ENCODE assay signal across 10 mouse cellular contexts in genomic region chr15:78956351-78956750, GRCm38 (mm10). TPM values are rescaled to one million over a fixed set of nuclear protein-coding genes. Genes with fewer than 3 reads are reported as not detected.
DNase-seq lines count a peak whose midpoint lies in the region; ATAC-seq and TF ChIP-seq lines count a peak whose summit lies in the region.
"Had no signal": no experiment of that assay in that cellular context is flagged by ENCODE, and none has a peak within 500 bp of the region (broad histone marks: within the 10 kb centered on the region; RNA-seq: fewer than 3 reads in every experiment).

No protein-coding gene starts in this region.

- H3K4me2 ChIP-seq in hindbrain, embryonic 11.5 days (replicated peaks; ENCODE audit: low read depth, low read length), result no peak overlapping the region

- peak; percentile 57 for TF ChIP-seq CTCF in E14TG2a.4 (conservative IDR thresholded peaks at IDR 0.05; ENCODE audit: low read length)

- H3K4me1 ChIP-seq in hindbrain, embryonic 11.5 days (replicated peaks; ENCODE audit: control insufficient read depth, insufficient read depth, low read length), result no peaks in the 10 kb centered on the region
- H3K4me1 ChIP-seq in hindbrain, embryonic 10.5 days (replicated peaks), result peaks cover 21% of the 10 kb centered on the region
- peaks cover 35% of the 10 kb centered on the region for H3K4me1 ChIP-seq in E14TG2a.4 (replicated peaks; ENCODE audit: low read depth, low read length)

- H3K36me3 ChIP-seq in hindbrain, embryonic 11.5 days (ENCODE audit: control insufficient read depth, insufficient read depth, low read length), result 0 out of 2 replicates have a peak, but pooled peaks cover 5% of the 10 kb centered on the region
- peaks cover 84% of the 10 kb centered on the region for H3K36me3 ChIP-seq in hindbrain, embryonic 10.5 days
- H3K36me3 ChIP-seq in E14TG2a.4 (ENCODE audit: insufficient read depth, low read length), result peaks cover 12% of the 10 kb centered on the region

- no peak overlapping the region for H3K27ac ChIP-seq in hindbrain, embryonic 11.5 days (ENCODE audit: low read depth, low read length)
- H3K27ac ChIP-seq in hindbrain, embryonic 10.5 days, result no peak overlapping the region

- no peak overlapping the region for H3K4me3 ChIP-seq in hindbrain, embryonic 11.5 days (ENCODE audit: low read depth, low read length)
- H3K4me3 ChIP-seq in hindbrain, embryonic 10.5 days, result no peak overlapping the region
- H3K4me3 ChIP-seq in E14TG2a.4 (replicated peaks; ENCODE audit: low read length), result no peak overlapping the region
- H3K4me3 ChIP-seq: limb, embryonic 12.5 days had no signal

- no peaks in the 10 kb centered on the region for H3K9me3 ChIP-seq in hindbrain, embryonic 11.5 days (ENCODE audit: control insufficient read depth, low read length)
- H3K9me3 ChIP-seq in hindbrain, embryonic 10.5 days, result no peaks in the 10 kb centered on the region
- H3K9me3 ChIP-seq in E14TG2a.4 (ENCODE audit: low read length), result no peaks in the 10 kb centered on the region
- H3K9me3 ChIP-seq: limb, embryonic 12.5 days had no signal

- DNase-seq in hindbrain, embryonic 11.5 days (ENCODE audit: low spot score), result peak; percentile 21
- DNase-seq in hindbrain, embryonic 10.5 days (ENCODE audit: low spot score), result no peak
- DNase-seq in 3T3-L1 (ENCODE audit: low read depth, low spot score), result peak; percentile 39
- no peak for DNase-seq in urinary bladder, postnatal 25 days (ENCODE audit: low spot score)
- DNase-seq in spleen, adult 12 weeks (ENCODE audit: low spot score), result no peak
- DNase-seq in adrenal gland, postnatal 36 days, result no peak
- DNase-seq: adrenal gland, postnatal 14 days had no signal

- 88% methylated on average over 4 of the region's 4 CpGs for WGBS in hindbrain, embryonic 11.5 days
- WGBS in hindbrain, embryonic 10.5 days, result 85% methylated on average over 4 of the region's 4 CpGs

- no peak overlapping the region for H3K9ac ChIP-seq in hindbrain, embryonic 11.5 days (ENCODE audit: low read depth, low read length)

- ATAC-seq in hindbrain, embryonic 11.5 days (ENCODE audit: low FRiP score), result no peak
- peak; percentile 50; the same call in 1 of the 2 replicates for ATAC-seq in erythroblast, adult 5-6 weeks (replicated peaks; ENCODE audit: low FRiP score, poor library complexity, severe bottlenecking)

- H3K27me3 ChIP-seq in hindbrain, embryonic 11.5 days (ENCODE audit: control insufficient read depth, insufficient read depth, low read length), result no peaks in the 10 kb centered on the region
- H3K27me3 ChIP-seq in hindbrain, embryonic 10.5 days (ENCODE audit: insufficient read depth, poor library complexity, severe bottlenecking), result no peaks in the 10 kb centered on the region
- H3K27me3 ChIP-seq in E14TG2a.4 (ENCODE audit: insufficient read depth, low read length), result peaks cover 16% of the 10 kb centered on the region
- H3K27me3 ChIP-seq: limb, embryonic 12.5 days had no signal

RNA-seq across cellular contexts. Expression of gene Triobp, which starts 8.8 kb away (rescaled TPM):
- 38.1 and 45.4 TPM in 2 replicates for polyA plus RNA-seq in hindbrain, embryonic 11.5 days (2014; fragmentation: Nextera tagmentation; extraction: Ambion mirVana)
- polyA plus RNA-seq in hindbrain, embryonic 10.5 days (2016; fragmentation: Nextera tagmentation; extraction: Ambion mirVana), result 45.8 and 48.0 TPM in 2 replicates
- 42.6 and 43.6 TPM in 2 replicates for total RNA-seq in erythroblast, adult 5-6 weeks (2015; ENCODE audit: low replicate concordance)
- 16.3 and 20.9 TPM in 2 replicates for total RNA-seq in erythroblast, adult 5-6 weeks (2017; ENCODE audit: low replicate concordance)
- total RNA-seq in adrenal gland, postnatal 36 days (2021), result 100 to 1,000 TPM; 111 to 142 TPM

RNA-seq across cellular contexts. Expression of gene Nol12, which starts 21.6 kb away (rescaled TPM):
- 61.1 and 64.4 TPM in 2 replicates for polyA plus RNA-seq in hindbrain, embryonic 11.5 days (2014; fragmentation: Nextera tagmentation; extraction: Ambion mirVana)
- polyA plus RNA-seq in hindbrain, embryonic 10.5 days (2016; fragmentation: Nextera tagmentation; extraction: Ambion mirVana), result 64.1 and 68.0 TPM in 2 replicates
- total RNA-seq in erythroblast, adult 5-6 weeks (2015; ENCODE audit: low replicate concordance), result 1.5 and 6.1 TPM in 2 replicates
- total RNA-seq in erythroblast, adult 5-6 weeks (2017; ENCODE audit: low replicate concordance), result 7.6 and 10.7 TPM in 2 replicates
- 10 to 100 TPM; 41.5 to 47.4 TPM for total RNA-seq in adrenal gland, postnatal 36 days (2021)

RNA-seq across cellular contexts. Expression of gene Lgals1, which starts 29.8 kb away (rescaled TPM):
- polyA plus RNA-seq in hindbrain, embryonic 11.5 days (2014; fragmentation: Nextera tagmentation; extraction: Ambion mirVana), result 390 and 438 TPM in 2 replicates
- 305 and 403 TPM in 2 replicates for polyA plus RNA-seq in hindbrain, embryonic 10.5 days (2016; fragmentation: Nextera tagmentation; extraction: Ambion mirVana)
- 46.1 and 56.2 TPM in 2 replicates for total RNA-seq in erythroblast, adult 5-6 weeks (2015; ENCODE audit: low replicate concordance)
- 77.5 and 79.0 TPM in 2 replicates for total RNA-seq in erythroblast, adult 5-6 weeks (2017; ENCODE audit: low replicate concordance)
- total RNA-seq in adrenal gland, postnatal 36 days (2021), result 100 to 1,000 TPM; 303 to 486 TPM

RNA-seq across cellular contexts. Expression of gene Pdxp, which starts 42.6 kb away (rescaled TPM):
- polyA plus RNA-seq in hindbrain, embryonic 11.5 days (2014; fragmentation: Nextera tagmentation; extraction: Ambion mirVana), result 34.8 and 35.2 TPM in 2 replicates
- polyA plus RNA-seq in hindbrain, embryonic 10.5 days (2016; fragmentation: Nextera tagmentation; extraction: Ambion mirVana), result 29.5 and 33.9 TPM in 2 replicates
- 2.7 and 9.4 TPM in 2 replicates for total RNA-seq in erythroblast, adult 5-6 weeks (2015; ENCODE audit: low replicate concordance)
- not detected in 2 replicates for total RNA-seq in erythroblast, adult 5-6 weeks (2017; ENCODE audit: low replicate concordance)
- 1 to 10 TPM; 3.3 to 3.7 TPM for total RNA-seq in adrenal gland, postnatal 36 days (2021)

RNA-seq across cellular contexts. Expression of gene Sh3bp1, which starts 56.8 kb away (rescaled TPM):
- polyA plus RNA-seq in hindbrain, embryonic 11.5 days (2014; fragmentation: Nextera tagmentation; extraction: Ambion mirVana), result 11.8 and 12.4 TPM in 2 replicates
- 23.8 and 24.7 TPM in 2 replicates for polyA plus RNA-seq in hindbrain, embryonic 10.5 days (2016; fragmentation: Nextera tagmentation; extraction: Ambion mirVana)
- total RNA-seq in erythroblast, adult 5-6 weeks (2015; ENCODE audit: low replicate concordance), result 13.6 and 15.2 TPM in 2 replicates
- 4.5 and 8.8 TPM in 2 replicates for total RNA-seq in erythroblast, adult 5-6 weeks (2017; ENCODE audit: low replicate concordance)
- total RNA-seq in adrenal gland, postnatal 36 days (2021), result 1 to 10 TPM; 7.2 to 8.5 TPM

Comparison
In these comparisons a context has a peak if more than half of its experiments do, and no peak if none do; other contexts are left out.
1. DNase-seq: peak in hindbrain, embryonic 11.5 days (single experiment) and 3T3-L1 (single experiment); none in hindbrain, embryonic 10.5 days (single experiment), urinary bladder, postnatal 25 days (single experiment), spleen, adult 12 weeks (single experiment) and adrenal gland, postnatal 36 days (0 of 2).